In the genomic region with DNA sequence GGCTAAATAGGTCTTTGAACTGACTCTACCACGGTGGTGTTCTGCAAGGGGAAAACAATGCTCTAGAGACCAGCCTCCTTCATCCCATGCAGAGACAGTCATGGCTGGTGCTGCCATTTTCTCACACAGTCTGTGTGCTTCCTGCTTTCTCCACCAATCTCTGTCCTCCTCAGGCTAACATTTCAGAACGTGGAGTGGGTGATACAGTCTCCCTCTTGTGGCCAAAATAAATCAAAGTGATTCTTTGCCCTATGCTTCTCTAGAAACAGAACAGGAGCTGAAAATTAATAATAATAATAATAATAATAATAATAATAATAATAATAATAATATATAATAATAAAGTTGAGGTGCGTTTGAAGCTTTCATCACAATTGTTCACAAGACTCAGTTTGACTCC, we compare ENCODE assay signal across 17 mouse cellular contexts.
A peak's percentile ranks its signal among the peaks of the same experiment; 100 is the strongest.
DNase-seq lines count a peak whose midpoint lies in the region; ATAC-seq and TF ChIP-seq lines count a peak whose summit lies in the region.
"Had no signal": no experiment of that assay in that cellular context is flagged by ENCODE, and none has a peak within 500 bp of the region (broad histone marks: within the 10 kb centered on the region; RNA-seq: fewer than 3 reads in every experiment).

No protein-coding gene starts in this region.

- ATAC-seq in liver, embryonic 11.5 days (replicated peaks; ENCODE audit: low FRiP score) = no peak
- ATAC-seq in inflammation-experienced regulatory T-cells, adult 6 months = no peak

- H3K9me3 ChIP-seq in liver, embryonic 11.5 days (ENCODE audit: control insufficient read depth, low read length) = no peaks in the 10 kb centered on the region
- H3K9me3 ChIP-seq in MEL (replicated peaks; ENCODE audit: insufficient read depth, low read length) = no peaks in the 10 kb centered on the region
- H3K9me3 ChIP-seq: embryonic facial prominence, embryonic 13.5 days; limb, embryonic 10.5 days; neural tube, embryonic 12.5 days had no signal

- TF ChIP-seq EP300 in MEL (IDR thresholded peaks at IDR 0.05; ENCODE audit: low read depth in 1 of 2, low read length in 2 of 2) = no peak

- no peaks in the 10 kb centered on the region for H3K79me2 ChIP-seq in liver, adult 2 months (ENCODE audit: control insufficient read depth, insufficient read depth, low read length)
- H3K79me2 ChIP-seq in MEL (ENCODE audit: control insufficient read depth, insufficient read depth, low read length, poor library complexity) = no peaks in the 10 kb centered on the region

- intact Hi-C loops in gastrocnemius, adult 2 months (cut with DNase I) = no loop called here
- intact Hi-C loops in gastrocnemius, postnatal 36 days (cut with DNase I) = no loop called here

- no peak overlapping the region for H3K9ac ChIP-seq in liver, adult 2 months (ENCODE audit: low read depth, low read length)
- H3K9ac ChIP-seq in liver, embryonic 11.5 days (ENCODE audit: low read depth, low read length) = no peak overlapping the region
- H3K9ac ChIP-seq in MEL (ENCODE audit: control insufficient read depth, low read depth, low read length, poor library complexity, severe bottlenecking) = no peak overlapping the region
- H3K9ac ChIP-seq: embryonic facial prominence, embryonic 13.5 days; neural tube, embryonic 12.5 days had no signal

- no peak; the same call in 1 of the 2 replicates for TF ChIP-seq RAD21 in MEL (IDR thresholded peaks at IDR 0.05; ENCODE audit: low read depth, low read length)

- H3K4me3 ChIP-seq in gastrocnemius, adult 2 months = no peak overlapping the region
- no peak overlapping the region for H3K4me3 ChIP-seq in liver, adult 2 months (ENCODE audit: insufficient read depth, low read depth, low read length)
- no peak overlapping the region for H3K4me3 ChIP-seq in liver, embryonic 11.5 days (ENCODE audit: low read depth, low read length)
- no peak overlapping the region for H3K4me3 ChIP-seq in MEL (ENCODE audit: control insufficient read depth in 1 of 2, insufficient read depth in 1 of 2, low read depth in 2 of 2, low read length in 2 of 2)
- H3K4me3 ChIP-seq: embryonic facial prominence, embryonic 13.5 days; limb, embryonic 10.5 days; megakaryocyte, embryonic 14.5 days; neural tube, embryonic 12.5 days had no signal

- H3K36me3 ChIP-seq in liver, adult 2 months (ENCODE audit: control insufficient read depth, insufficient read depth, low read length) = no peaks in the 10 kb centered on the region
- no peaks in the 10 kb centered on the region for H3K36me3 ChIP-seq in liver, embryonic 11.5 days (ENCODE audit: control insufficient read depth, insufficient read depth, low read length)
- H3K36me3 ChIP-seq in MEL (ENCODE audit: control insufficient read depth in 1 of 2, insufficient read depth in 2 of 2, low read length in 2 of 2) = no peaks in the 10 kb centered on the region
- H3K36me3 ChIP-seq: embryonic facial prominence, embryonic 13.5 days; limb, embryonic 10.5 days; neural tube, embryonic 12.5 days had no signal

- H3K4me2 ChIP-seq in liver, embryonic 11.5 days = no peak overlapping the region
- H3K4me2 ChIP-seq: embryonic facial prominence, embryonic 13.5 days; neural tube, embryonic 12.5 days had no signal

- H3K27me3 ChIP-seq in liver, adult 2 months (ENCODE audit: control insufficient read depth, insufficient read depth, low read length) = no peaks in the 10 kb centered on the region
- H3K27me3 ChIP-seq in liver, embryonic 11.5 days (replicated peaks; ENCODE audit: control insufficient read depth, insufficient read depth, low read length) = no peaks in the 10 kb centered on the region
- H3K27me3 ChIP-seq in MEL (ENCODE audit: control insufficient read depth in 1 of 2, insufficient read depth in 2 of 2, low read length in 2 of 2) = no peaks in the 10 kb centered on the region
- H3K27me3 ChIP-seq: CH12.LX; embryonic facial prominence, embryonic 13.5 days; megakaryocyte, embryonic 14.5 days; neural tube, embryonic 12.5 days had no signal

- TF ChIP-seq CTCF in gastrocnemius, adult 2 months (IDR thresholded peaks at IDR 0.05) = peak; percentile 30
- peak; percentile 28; the same call in 1 of the 2 replicates for TF ChIP-seq CTCF in liver, adult 2 months (IDR thresholded peaks at IDR 0.05; ENCODE audit: low read depth, low read length)
- TF ChIP-seq CTCF in MEL (IDR thresholded peaks at IDR 0.05 in 2 of 3, conservative IDR thresholded peaks at IDR 0.05 in 1 of 3; ENCODE audit: control insufficient read depth in 1 of 3, insufficient read depth in 1 of 3, low read depth in 2 of 3, low read length in 3 of 3, poor library complexity in 1 of 3, severe bottlenecking in 1 of 3) = peak in 1 of 3 experiments; percentile 28; a peak in 3 of 6 replicates
- peak; percentile 26; the same call in 1 of the 2 replicates for TF ChIP-seq CTCF in brain, embryonic 14.5 days (IDR thresholded peaks at IDR 0.05; ENCODE audit: borderline replicate concordance, extremely low read depth, insufficient read depth, insufficient read length)

- no peak for DNase-seq in gastrocnemius, adult 2 months
- DNase-seq in gastrocnemius, postnatal 36 days = no peak
- DNase-seq in liver, adult 2 months (ENCODE audit: extremely low read depth, low read depth, low spot score) = peak; percentile 12
- DNase-seq in liver, embryonic 11.5 days (ENCODE audit: low spot score) = no peak
- DNase-seq in MEL (ENCODE audit: low read depth, low spot score) = peak; percentile 21
- peak; percentile 15 for DNase-seq in brain, embryonic 14.5 days (ENCODE audit: low read depth)
- no peak for DNase-seq in layer of hippocampus, postnatal 10 days (ENCODE audit: low spot score in 2 of 2)
- DNase-seq: cerebellum, adult 2 months; heart, postnatal 36 days; kidney, adult 18-20 months; lung, adult 18-20 months had no signal

- WGBS in liver, adult 2 months = 78% methylated on average over 3 of the region's 3 CpGs
- 82% methylated on average over 3 of the region's 3 CpGs for WGBS in liver, embryonic 11.5 days

- H3K4me1 ChIP-seq in liver, adult 2 months (ENCODE audit: control insufficient read depth, insufficient read depth, low read length) = peaks cover 2% of the 10 kb centered on the region; the same call in 1 of the 2 replicates
- no peaks in the 10 kb centered on the region for H3K4me1 ChIP-seq in liver, embryonic 11.5 days (replicated peaks; ENCODE audit: control insufficient read depth, insufficient read depth, low read length)
- no peaks in the 10 kb centered on the region for H3K4me1 ChIP-seq in MEL (ENCODE audit: control insufficient read depth in 1 of 2, insufficient read depth in 2 of 2, low read length in 2 of 2)
- H3K4me1 ChIP-seq: limb, embryonic 10.5 days; megakaryocyte, embryonic 14.5 days; neural tube, embryonic 12.5 days had no signal

- no peak overlapping the region for H3K27ac ChIP-seq in gastrocnemius, adult 2 months
- H3K27ac ChIP-seq in liver, adult 2 months (replicated peaks; ENCODE audit: insufficient read depth, low read depth, low read length) = no peak overlapping the region
- no peak overlapping the region for H3K27ac ChIP-seq in liver, embryonic 11.5 days (ENCODE audit: low read depth, low read length)
- no peak overlapping the region for H3K27ac ChIP-seq in MEL (ENCODE audit: control insufficient read depth, low read depth, low read length)
- H3K27ac ChIP-seq: embryonic facial prominence, embryonic 13.5 days; limb, embryonic 10.5 days; neural tube, embryonic 12.5 days had no signal

- TF ChIP-seq POLR2A in liver, adult 2 months (IDR thresholded peaks at IDR 0.05; ENCODE audit: extremely low read depth, insufficient read depth, low read length) = no peak
- TF ChIP-seq POLR2A in MEL (IDR thresholded peaks at IDR 0.05; ENCODE audit: control insufficient read depth in 1 of 2, insufficient read depth in 1 of 2, low read depth in 1 of 2, low read length in 2 of 2, poor library complexity in 1 of 2) = no peak
- no peak for TF ChIP-seq POLR2A in brain, embryonic 14.5 days (IDR thresholded peaks at IDR 0.05; ENCODE audit: borderline replicate concordance, extremely low read depth, insufficient read depth, insufficient read length, poor library complexity, severe bottlenecking)

TF ChIP-seq in MEL, 35 proteins besides CTCF, POLR2A, EP300 and RAD21:
- TF ChIP-seq SMC3 (IDR thresholded peaks at IDR 0.05; ENCODE audit: low read depth, low read length) (peak; percentile 33), POLR2AphosphoS5 (IDR thresholded peaks at IDR 0.05; ENCODE audit: borderline replicate concordance, low read depth, low read length) (no peak), MAZ (IDR thresholded peaks at IDR 0.05; ENCODE audit: low read depth, low read length) (no peak), MAX (IDR thresholded peaks at IDR 0.05; ENCODE audit: low read length) (no peak), MYC (IDR thresholded peaks at IDR 0.05; ENCODE audit: low read depth, low read length) (no peak), E2F4 (IDR thresholded peaks at IDR 0.05; ENCODE audit: borderline replicate concordance, low read depth, low read length) (no peak), NRF1 (IDR thresholded peaks at IDR 0.05; ENCODE audit: insufficient read depth, low read depth, low read length, poor library complexity, severe bottlenecking) (no peak)

Comparison
In these comparisons a context has a peak if more than half of its experiments do, and no peak if none do; other contexts are left out.
1. DNase-seq: peak in liver, adult 2 months (single experiment), MEL (single experiment) and brain, embryonic 14.5 days (single experiment); none in gastrocnemius, adult 2 months (single experiment), gastrocnemius, postnatal 36 days (0 of 2), liver, embryonic 11.5 days (single experiment) and layer of hippocampus, postnatal 10 days (0 of 2).